Mouse (Mus musculus) neural tube, embryonic 11.5 days (tissue): ENCODE data around the gene Myh9. TPM values are rescaled to one million over a fixed set of nuclear protein-coding genes. Genes with fewer than 3 reads are reported as not detected.

Experiments used
- ATAC-seq: fragments of 200-750 bp; cut with Nextera tagmentation; 2 replicates; pipeline ENCODE4 v1.8.0; 2017; ENCODE audit warnings: moderate number of reproducible peaks, mild to moderate bottlenecking, moderate TSS enrichment, moderate library complexity; ENCODE audit not compliant: insufficient read depth, low FRiP score, low TSS enrichment
- DNase-seq: peaks from one replicate; pipeline ENCODE4 v3.0.0-alpha.2; 2015; ENCODE audit warnings: low spot score
- H3K27ac ChIP-seq: fragments of 300-500 bp; sonication (generic); 2 replicates; pipeline ENCODE4 v1.5.1; 2014; ENCODE audit warnings: low read depth, mild to moderate bottlenecking, low read length
- H3K27me3 ChIP-seq: fragments of 300-500 bp; sonication (generic); 2 replicates; pipeline ENCODE4 v1.6.1; 2014; ENCODE audit warnings: mild to moderate bottlenecking, low read length, mixed read lengths; ENCODE audit not compliant: control insufficient read depth, insufficient read depth
- H3K36me3 ChIP-seq: fragments of 300-500 bp; sonication (generic); 2 replicates; pipeline ENCODE4 v1.6.1; 2014; ENCODE audit warnings: mild to moderate bottlenecking, low read length, moderate library complexity, mixed read lengths; ENCODE audit not compliant: control insufficient read depth, insufficient read depth
- H3K4me1 ChIP-seq: fragments of 300-500 bp; sonication (generic); 2 replicates; pipeline ENCODE4 v1.6.1; 2014; ENCODE audit warnings: low read length, mixed read lengths; ENCODE audit not compliant: control insufficient read depth, insufficient read depth
- H3K4me2 ChIP-seq: fragments of 300-500 bp; sonication (generic); 2 replicates; pipeline ENCODE4 v1.6.1; 2014; ENCODE audit warnings: low read depth, mild to moderate bottlenecking, moderate library complexity
- H3K4me3 ChIP-seq: fragments of 300-500 bp; sonication (generic); 2 replicates; pipeline ENCODE4 v1.5.1; 2014; ENCODE audit warnings: low read depth, low read length
- H3K9ac ChIP-seq: fragments of 300-500 bp; sonication (generic); 2 replicates; pipeline ENCODE4 v1.6.1; 2014; ENCODE audit warnings: mild to moderate bottlenecking, low read length
- H3K9me3 ChIP-seq: fragments of 300-500 bp; sonication (generic); 2 replicates; pipeline ENCODE4 v1.6.1; 2016; ENCODE audit warnings: low read length; ENCODE audit not compliant: control insufficient read depth
- WGBS: fragments of 180-500 bp; shearing (Covaris S2); extraction: QIAGEN DNeasy Blood & Tissue Kit; methylation state at CpG from one replicate; pipeline ENCODE4 v1.1.7; 2014; 5-methylcytosine and 5-hydroxymethylcytosine counted together
- polyA plus RNA-seq: library from polyadenylated mRNA; unstranded; fragments of >200 nt; fragmentation: Nextera tagmentation; extraction: Ambion mirVana; gene quantifications from 2 replicates; pipeline ENCODE4 v1.2.1, GENCODE M21; 2014

The Myh9 gene
- polyA plus RNA-seq, 1 experiment from 2014 or later: 24.5 TPM

- WGBS: 72% methylated on average over 2 of the region's 2 CpGs
- H3K9me3 ChIP-seq: no peaks in the 10 kb centered on the region
- H3K4me3 ChIP-seq: no peak overlapping the region
- H3K4me1 ChIP-seq: peaks cover 18% of the 10 kb centered on the region
- no peak for ATAC-seq
- no peak overlapping the region for H3K27ac ChIP-seq
- DNase-seq: no peak
- no peaks in the 10 kb centered on the region for H3K27me3 ChIP-seq
- H3K9ac ChIP-seq: no peak overlapping the region
- H3K4me2 ChIP-seq: no peak overlapping the region
- H3K36me3 ChIP-seq: no peaks in the 10 kb centered on the region
These were observed 19.3 kb downstream of the Myh9 start for GRCm38 (mm10) chr15:77822671-77823070.

DNA sequence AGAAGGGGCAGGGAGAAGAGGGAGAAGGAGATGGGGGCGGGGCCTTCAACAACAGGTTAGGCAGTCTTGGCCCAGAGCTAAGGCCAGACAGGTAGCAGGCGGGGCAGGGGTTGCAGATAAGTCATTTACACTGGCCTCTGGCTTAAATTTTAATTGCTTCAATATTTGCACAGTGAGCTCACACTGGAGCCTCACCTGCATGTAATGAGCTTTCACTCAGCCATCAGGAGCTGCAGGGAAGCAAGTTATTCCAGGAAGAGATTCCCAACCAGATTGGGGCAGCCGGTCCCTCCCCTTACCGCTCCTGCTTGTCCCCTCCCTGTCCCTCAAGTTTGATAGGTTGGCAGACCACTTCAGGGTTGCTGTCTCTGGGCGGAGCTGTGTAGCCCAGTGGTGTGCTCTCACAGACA, 19.9 kb downstream of the Myh9 start:
- WGBS: 58% methylated on average over 5 of the region's 5 CpGs
- no peak for DNase-seq
- Histone ChIP-seq H3K9me3 (no peaks in the 10 kb centered on the region), H3K36me3 (no peaks in the 10 kb centered on the region), H3K4me2 (no peak overlapping the region), H3K9ac (no peak overlapping the region), H3K4me1 (peaks cover 13% of the 10 kb centered on the region; the same call in 1 of the 2 replicates), H3K27me3 (no peaks in the 10 kb centered on the region), H3K4me3 (no peak overlapping the region), H3K27ac (no peak overlapping the region)
- ATAC-seq: no peak

GRCm38 (mm10) chr15:77821424-77821823, 20.6 kb downstream of the Myh9 start:
- no peak overlapping the region for H3K9ac ChIP-seq
- H3K4me1 ChIP-seq: peaks cover 13% of the 10 kb centered on the region; the same call in 1 of the 2 replicates
- no peaks in the 10 kb centered on the region for H3K27me3 ChIP-seq
- WGBS: 72% methylated on average over 7 of the region's 7 CpGs
- no peaks in the 10 kb centered on the region for H3K9me3 ChIP-seq
- H3K36me3 ChIP-seq: no peaks in the 10 kb centered on the region
- no peak for ATAC-seq
- no peak overlapping the region for H3K27ac ChIP-seq
- no peak overlapping the region for H3K4me2 ChIP-seq
- no peak for DNase-seq
- no peak overlapping the region for H3K4me3 ChIP-seq

DNA sequence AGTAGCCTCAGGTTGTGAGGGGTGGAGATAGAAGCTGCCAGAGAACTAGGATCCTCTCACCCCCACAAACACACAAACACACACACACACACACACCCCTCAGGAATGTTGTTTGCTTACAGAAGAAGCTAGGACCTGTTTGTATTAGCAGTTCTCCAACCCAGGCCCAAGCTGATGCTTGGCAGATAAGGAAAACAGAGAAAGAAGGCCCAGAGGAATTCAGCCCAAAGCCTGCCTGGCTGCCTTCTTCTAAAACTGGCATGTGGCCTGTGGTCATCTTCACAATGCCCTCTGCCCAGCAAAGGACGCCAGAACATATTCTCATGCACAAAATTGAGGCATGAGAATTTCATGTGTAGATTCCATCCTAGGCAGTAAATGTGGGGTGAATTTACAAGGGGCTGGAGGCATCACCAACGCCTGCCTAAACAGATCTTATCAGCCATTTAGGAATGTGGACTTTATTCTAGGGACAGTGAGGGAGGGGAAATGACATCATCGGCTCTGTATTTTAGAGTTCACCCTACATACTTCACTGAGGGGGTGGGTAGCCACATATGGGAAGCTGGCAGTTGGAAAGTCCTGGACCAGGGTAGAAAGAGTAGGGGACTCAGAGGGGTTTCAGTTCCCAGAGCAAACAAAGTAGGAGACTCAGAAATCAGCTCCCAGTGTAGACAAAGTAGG, 21.4 kb downstream of the Myh9 start:
- no peak overlapping the region for H3K4me3 ChIP-seq
- peaks cover 13% of the 10 kb centered on the region; the same call in 1 of the 2 replicates for H3K4me1 ChIP-seq
- DNase-seq: no peak
- no peak overlapping the region for H3K27ac ChIP-seq
- H3K9ac ChIP-seq: no peak overlapping the region
- H3K27me3 ChIP-seq: no peaks in the 10 kb centered on the region
- H3K9me3 ChIP-seq: no peaks in the 10 kb centered on the region
- no peaks in the 10 kb centered on the region for H3K36me3 ChIP-seq
- no peak for ATAC-seq
- WGBS: 76% methylated on average over 3 of the region's 3 CpGs
- no peak overlapping the region for H3K4me2 ChIP-seq

DNA sequence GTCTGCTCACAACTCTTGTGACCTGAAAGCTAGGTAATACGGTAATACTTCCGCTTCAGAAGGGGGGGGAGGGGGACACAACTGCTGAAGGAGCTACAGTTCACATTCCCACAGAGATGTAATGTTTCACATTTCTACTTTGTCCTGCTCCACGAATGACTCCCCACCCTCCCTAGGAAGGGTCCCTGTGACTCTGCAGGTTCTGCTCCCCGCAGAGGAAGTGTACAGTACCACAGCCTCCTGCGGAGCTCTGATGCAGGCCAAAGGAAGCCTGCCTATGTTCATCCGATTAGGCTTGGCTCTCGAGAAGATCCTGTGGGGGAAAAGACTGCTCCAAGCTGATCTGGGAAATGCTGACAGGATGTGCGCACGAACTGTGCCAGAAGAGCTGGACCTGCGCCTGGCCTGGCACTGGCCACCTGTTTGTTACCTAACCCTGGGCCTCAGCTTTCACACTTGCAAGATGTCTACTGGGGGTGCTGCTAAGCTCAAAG, 22.0 kb downstream of the Myh9 start:
- DNase-seq (no peak), ATAC-seq (no peak)
- Histone ChIP-seq H3K9ac (no peak overlapping the region), H3K27ac (no peak overlapping the region), H3K9me3 (no peaks in the 10 kb centered on the region), H3K36me3 (no peaks in the 10 kb centered on the region), H3K4me3 (no peak overlapping the region), H3K4me2 (no peak overlapping the region), H3K4me1 (peaks cover 13% of the 10 kb centered on the region; the same call in 1 of the 2 replicates), H3K27me3 (no peaks in the 10 kb centered on the region)
- 85% methylated on average over 10 of the region's 10 CpGs for WGBS

DNA sequence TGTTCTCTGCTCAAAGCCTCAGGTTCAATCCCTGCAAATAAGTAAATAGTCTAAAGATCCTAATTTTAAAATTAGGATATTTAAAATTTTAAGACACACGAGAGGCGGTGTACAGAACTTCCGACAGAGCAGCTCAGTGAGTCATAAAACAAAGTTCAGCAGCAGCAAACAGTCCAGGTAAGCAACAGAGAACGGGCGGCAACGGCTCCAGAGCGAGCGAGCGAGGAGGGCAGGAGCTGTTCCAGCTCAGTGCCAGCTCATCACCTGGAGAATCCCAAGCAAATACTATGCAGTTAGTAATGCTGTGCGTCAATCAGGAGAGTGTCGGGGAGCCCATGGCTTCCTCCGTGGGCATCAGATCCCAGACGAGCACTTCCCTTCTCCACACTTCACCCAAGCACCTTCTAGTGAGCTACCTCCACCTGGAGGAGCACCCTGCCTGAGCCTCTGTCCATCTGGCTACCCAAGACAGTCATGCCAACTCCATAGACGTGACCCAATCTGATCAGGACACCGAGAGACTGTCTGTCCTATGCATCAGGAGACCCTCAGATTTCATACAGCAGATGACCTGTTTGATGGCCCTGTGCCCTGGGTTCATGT, 23.3 kb downstream of the Myh9 start:
- 84% methylated on average over 15 of the region's 15 CpGs for WGBS
- no peak overlapping the region for H3K9ac ChIP-seq
- H3K4me1 ChIP-seq: peaks cover 9% of the 10 kb centered on the region; the same call in 1 of the 2 replicates
- DNase-seq: no peak
- H3K27me3 ChIP-seq: no peaks in the 10 kb centered on the region
- no peak overlapping the region for H3K4me2 ChIP-seq
- no peak for ATAC-seq
- no peak overlapping the region for H3K4me3 ChIP-seq
- H3K36me3 ChIP-seq: no peaks in the 10 kb centered on the region
- no peak overlapping the region for H3K27ac ChIP-seq
- no peaks in the 10 kb centered on the region for H3K9me3 ChIP-seq

- 58% methylated on average over 7 of the region's 7 CpGs for WGBS
- H3K27me3 ChIP-seq: no peaks in the 10 kb centered on the region
- H3K27ac ChIP-seq: no peak overlapping the region
- H3K4me1 ChIP-seq: peaks cover 8% of the 10 kb centered on the region; the same call in 1 of the 2 replicates
- H3K4me3 ChIP-seq: no peak overlapping the region
- H3K36me3 ChIP-seq: peaks cover 5% of the 10 kb centered on the region; the same call in 1 of the 2 replicates
- H3K9me3 ChIP-seq: no peaks in the 10 kb centered on the region
- DNase-seq: no peak
- no peak for ATAC-seq
- no peak overlapping the region for H3K4me2 ChIP-seq
- H3K9ac ChIP-seq: no peak overlapping the region
These were observed 24.6 kb downstream of the Myh9 start for GRCm38 (mm10) chr15:77817417-77817816.

GRCm38 (mm10) chr15:77816601-77816950, 25.4 kb downstream of the Myh9 start:
- Histone ChIP-seq H3K4me3 (no peak overlapping the region), H3K27me3 (no peaks in the 10 kb centered on the region), H3K27ac (no peak overlapping the region), H3K9ac (no peak overlapping the region), H3K4me1 (peaks cover 7% of the 10 kb centered on the region; the same call in 1 of the 2 replicates), H3K4me2 (no peak overlapping the region), H3K9me3 (no peaks in the 10 kb centered on the region), H3K36me3 (peaks cover 5% of the 10 kb centered on the region; the same call in 1 of the 2 replicates)
- 83% methylated on average over 4 of the region's 4 CpGs for WGBS
- DNase-seq (no peak), ATAC-seq (no peak)
